ENCODE assay signal across 8 mouse cellular contexts in genomic region chr9:71770991-71771767, GRCm38 (mm10). TPM values are rescaled to one million over a fixed set of nuclear protein-coding genes. Genes with fewer than 3 reads are reported as not detected.
DNase-seq lines count a peak whose midpoint lies in the region; ATAC-seq lines count a peak whose summit lies in the region.

TSS of gene Cgnl1 (minus strand) at chr9:71771602.

- H3K27ac ChIP-seq in intestine, embryonic 15.5 days = peak within 1 kb of the TSS; percentile 75
- H3K27ac ChIP-seq in liver, embryonic 13.5 days = peak within 1 kb of the TSS; percentile 18; the same call in 1 of the 2 replicates
- no peak within 1 kb of the TSS for H3K27ac ChIP-seq in neural tube, embryonic 11.5 days (ENCODE audit: low read depth, low read length)

- WGBS in intestine, embryonic 15.5 days = under 1% methylated on average over 67 of the region's 67 CpGs
- 1% methylated on average over 53 of the region's 67 CpGs for WGBS in liver, embryonic 13.5 days (ENCODE audit: insufficient replicate concordance)
- WGBS in neural tube, embryonic 11.5 days = under 1% methylated on average over 64 of the region's 67 CpGs

- H3K9ac ChIP-seq in intestine, embryonic 15.5 days = peak within 1 kb of the TSS; percentile 84
- peak within 1 kb of the TSS; percentile 64 for H3K9ac ChIP-seq in liver, embryonic 13.5 days
- peak within 1 kb of the TSS; percentile 62 for H3K9ac ChIP-seq in neural tube, embryonic 11.5 days (ENCODE audit: low read length)

- H3K27me3 ChIP-seq in intestine, embryonic 15.5 days (replicated peaks) = no peaks in the 10 kb centered on the region
- peaks cover 33% of the 10 kb centered on the region for H3K27me3 ChIP-seq in liver, embryonic 13.5 days
- H3K27me3 ChIP-seq in neural tube, embryonic 11.5 days (ENCODE audit: control insufficient read depth, insufficient read depth, low read length) = peaks cover 10% of the 10 kb centered on the region; the same call in 1 of the 2 replicates

- H3K9me3 ChIP-seq in intestine, embryonic 15.5 days = no peaks in the 10 kb centered on the region
- no peaks in the 10 kb centered on the region for H3K9me3 ChIP-seq in liver, embryonic 13.5 days (replicated peaks)
- H3K9me3 ChIP-seq in neural tube, embryonic 11.5 days (ENCODE audit: control insufficient read depth, low read length) = no peaks in the 10 kb centered on the region

- peaks cover 12% of the 10 kb centered on the region for H3K4me1 ChIP-seq in intestine, embryonic 15.5 days (replicated peaks)
- peaks cover 8% of the 10 kb centered on the region; the same call in 1 of the 2 replicates for H3K4me1 ChIP-seq in liver, embryonic 13.5 days (replicated peaks)
- H3K4me1 ChIP-seq in neural tube, embryonic 11.5 days (ENCODE audit: control insufficient read depth, insufficient read depth, low read length) = no peaks in the 10 kb centered on the region

- H3K36me3 ChIP-seq in intestine, embryonic 15.5 days = no peaks in the 10 kb centered on the region
- H3K36me3 ChIP-seq in liver, embryonic 13.5 days = no peaks in the 10 kb centered on the region
- no peaks in the 10 kb centered on the region for H3K36me3 ChIP-seq in neural tube, embryonic 11.5 days (ENCODE audit: control insufficient read depth, insufficient read depth, low read length)

- H3K4me2 ChIP-seq in intestine, embryonic 15.5 days (replicated peaks) = peak within 1 kb of the TSS; percentile 92
- peak within 1 kb of the TSS; percentile 67 for H3K4me2 ChIP-seq in liver, embryonic 13.5 days
- H3K4me2 ChIP-seq in neural tube, embryonic 11.5 days (ENCODE audit: low read depth) = peak within 1 kb of the TSS; percentile 72

- ATAC-seq in intestine, embryonic 15.5 days = peak; percentile 94
- peak; percentile 82 for ATAC-seq in liver, embryonic 13.5 days (ENCODE audit: low read depth)
- peak; percentile 86 for ATAC-seq in neural tube, embryonic 11.5 days (ENCODE audit: insufficient read depth, low FRiP score, low TSS enrichment)

- H3K4me3 ChIP-seq in intestine, embryonic 15.5 days (replicated peaks) = peak within 1 kb of the TSS; percentile 78
- H3K4me3 ChIP-seq in liver, embryonic 13.5 days (replicated peaks) = peak within 1 kb of the TSS; percentile 58
- H3K4me3 ChIP-seq in neural tube, embryonic 11.5 days (ENCODE audit: low read depth, low read length) = peak within 1 kb of the TSS; percentile 63

- no peak for DNase-seq in frontal cortex, adult 2 months (ENCODE audit: extremely low spot score in 1 of 2, low spot score in 1 of 2)
- no peak for DNase-seq in frontal cortex, postnatal 36 days (ENCODE audit: low spot score in 2 of 2)
- DNase-seq in cerebellum, postnatal 25 days = peak; percentile 78 to 81
- no peak for DNase-seq in gonadal fat pad, adult 2 months (ENCODE audit: low read depth)
- no peak for DNase-seq in liver, embryonic 13.5 days
- DNase-seq in neural tube, embryonic 11.5 days (ENCODE audit: low spot score) = peak; percentile 75
- peak; percentile 7 to 19 for DNase-seq in thymus, postnatal 36 days

RNA-seq across cellular contexts. Expression of gene Cgnl1, which starts in this region (rescaled TPM):
- 9.4 and 10.4 TPM in 2 replicates for polyA plus RNA-seq in frontal cortex, adult 2 months (2012; rRNA removed)
- 15.7 and 20.3 TPM in 2 replicates for polyA plus RNA-seq in gonadal fat pad, adult 2 months (2012; rRNA removed)
- polyA plus RNA-seq in intestine, embryonic 15.5 days (2015; fragmentation: Nextera tagmentation; extraction: Ambion mirVana) = 9.0 and 9.4 TPM in 2 replicates
- 1.9 and 2.2 TPM in 2 replicates for polyA plus RNA-seq in liver, embryonic 13.5 days (2015; fragmentation: Nextera tagmentation; extraction: Ambion mirVana)
- polyA plus RNA-seq in neural tube, embryonic 11.5 days (2014; fragmentation: Nextera tagmentation; extraction: Ambion mirVana) = 6.6 and 7.5 TPM in 2 replicates

Comparison
In these comparisons a context has a peak if more than half of its experiments do, and no peak if none do; other contexts are left out.
1. DNase-seq: peak in cerebellum, postnatal 25 days (2 of 2), neural tube, embryonic 11.5 days (single experiment) and thymus, postnatal 36 days (2 of 2); none in frontal cortex, adult 2 months (0 of 2), frontal cortex, postnatal 36 days (0 of 2), gonadal fat pad, adult 2 months (single experiment) and liver, embryonic 13.5 days (single experiment).
2. Peak in every context shown above with its lines, with median percentiles within 50 percentile points of each other: ATAC-seq, H3K4me2 ChIP-seq, H3K4me3 ChIP-seq and H3K9ac ChIP-seq.